Mouse (Mus musculus): ENCODE data around the gene Btaf1. TPM values are rescaled to one million over a fixed set of nuclear protein-coding genes. Genes with fewer than 3 reads are reported as not detected.
"Not testable (repeated sequence)": the region's sequence is repeated elsewhere in the genome, so short reads cannot be mapped to it uniquely, and the experiment has no call there.

Btaf1 gene
- polyA plus RNA-seq, 1 experiment from 2014 or later, result 10.1 TPM

DNA sequence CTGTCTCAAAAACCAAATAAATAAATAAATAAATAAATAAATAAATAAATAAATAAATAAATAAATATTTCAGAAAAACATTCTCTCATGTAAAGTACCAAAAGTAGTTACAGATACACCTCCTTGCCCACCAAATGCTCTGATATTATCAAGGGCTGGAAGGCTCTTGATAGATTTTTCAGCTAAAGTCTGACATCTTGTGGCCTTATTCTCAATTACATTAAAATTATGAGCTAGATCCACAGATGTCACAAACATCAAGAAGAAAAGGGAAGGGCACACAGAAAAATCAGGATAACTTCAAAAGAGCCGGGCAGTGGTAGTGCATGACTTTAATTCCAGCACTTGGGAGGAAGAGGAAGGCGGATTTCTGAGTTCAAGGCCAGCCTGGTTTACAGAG lies 3.9 kb upstream of the Btaf1 start:
- DNase-seq (ENCODE audit: low spot score), result peak; percentile 59

DNA sequence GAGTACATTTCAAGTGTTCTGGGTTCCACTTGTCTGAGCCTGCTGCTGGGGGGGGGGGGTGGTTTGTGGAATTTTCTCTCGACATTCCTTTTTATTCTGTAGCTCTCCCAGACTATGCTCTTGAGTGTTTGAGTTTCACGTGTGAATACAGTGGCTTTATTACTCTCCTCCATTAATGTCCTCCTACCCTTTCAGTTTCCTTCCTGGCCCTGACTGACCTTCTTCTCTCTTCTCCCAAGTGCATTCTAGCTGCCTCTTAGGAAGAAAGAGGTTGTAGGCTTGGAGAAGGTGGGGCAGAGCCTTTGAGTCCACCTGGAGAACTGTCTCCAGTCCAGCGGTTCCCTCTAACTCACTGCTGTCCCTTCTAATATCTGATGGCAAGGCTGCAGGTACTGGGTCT lies 2.9 kb upstream of the Btaf1 start:
- DNase-seq (ENCODE audit: low spot score), result no peak

- no peak for DNase-seq (ENCODE audit: low spot score)
These were observed 816 bp downstream of the Btaf1 start for GRCm38 (mm10) chr19:36926553-36927236.

GRCm38 (mm10) chr19:36927800-36928361 lies 2.0 kb downstream of the Btaf1 start:
- no peak for DNase-seq (ENCODE audit: low spot score)

- no peak for DNase-seq (ENCODE audit: low spot score)
These were observed 3.9 kb downstream of the Btaf1 start for GRCm38 (mm10) chr19:36929816-36930215.

- no peak for DNase-seq (ENCODE audit: low spot score)
These were observed 6.2 kb downstream of the Btaf1 start for GRCm38 (mm10) chr19:36932097-36932496.

DNA sequence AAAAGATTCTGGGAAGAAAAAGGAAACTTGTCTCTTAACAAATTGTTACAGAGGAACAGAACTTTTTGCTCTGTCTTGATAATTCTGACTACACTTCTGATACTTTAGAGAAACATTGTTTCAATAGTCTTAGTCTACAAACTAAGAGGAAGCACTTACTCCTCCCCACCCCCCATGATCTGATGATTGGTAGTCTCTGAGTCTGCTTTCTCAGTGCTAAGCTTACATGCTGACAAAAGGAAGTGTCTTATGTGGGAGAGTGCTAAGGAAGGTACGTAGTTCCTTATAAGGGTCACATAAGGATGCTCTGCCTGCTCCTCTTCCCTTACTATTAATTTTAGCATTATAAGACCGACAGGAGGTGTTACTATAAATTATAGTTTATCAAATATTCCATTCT lies 6.7 kb downstream of the Btaf1 start:
- DNase-seq (ENCODE audit: low spot score), result no peak

- DNase-seq (ENCODE audit: low spot score), result no peak
These were observed 10.4 kb downstream of the Btaf1 start for GRCm38 (mm10) chr19:36936285-36936684.

DNA sequence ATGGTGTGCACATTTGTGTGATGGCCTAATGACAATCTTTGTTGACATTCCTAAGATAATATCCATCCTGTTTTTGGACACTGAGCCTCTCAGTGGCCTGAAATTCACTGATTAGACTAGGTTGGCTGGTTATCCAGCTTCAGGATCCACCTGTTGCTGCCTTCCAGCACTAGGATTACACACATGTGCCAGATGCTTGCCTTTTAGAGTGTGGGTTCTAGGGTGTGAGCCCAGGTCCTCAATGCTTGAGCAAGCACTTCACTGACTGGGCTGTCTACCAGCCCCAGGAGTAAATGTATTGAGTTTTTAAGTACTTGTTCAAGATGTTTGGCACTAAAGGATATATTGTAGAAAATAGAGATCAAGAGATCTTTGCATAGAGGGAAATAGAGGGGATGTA lies 12.1 kb downstream of the Btaf1 start:
- DNase-seq (ENCODE audit: low spot score), result no peak

- DNase-seq (ENCODE audit: low spot score), result no peak
These were observed 14.2 kb downstream of the Btaf1 start for GRCm38 (mm10) chr19:36940064-36940463.

GRCm38 (mm10) chr19:36953637-36954206 lies 27.8 kb downstream of the Btaf1 start:
- no peak for DNase-seq (ENCODE audit: low spot score)

GRCm38 (mm10) chr19:36958331-36958730 lies 32.5 kb downstream of the Btaf1 start:
- no peak for DNase-seq (ENCODE audit: low spot score)

DNA sequence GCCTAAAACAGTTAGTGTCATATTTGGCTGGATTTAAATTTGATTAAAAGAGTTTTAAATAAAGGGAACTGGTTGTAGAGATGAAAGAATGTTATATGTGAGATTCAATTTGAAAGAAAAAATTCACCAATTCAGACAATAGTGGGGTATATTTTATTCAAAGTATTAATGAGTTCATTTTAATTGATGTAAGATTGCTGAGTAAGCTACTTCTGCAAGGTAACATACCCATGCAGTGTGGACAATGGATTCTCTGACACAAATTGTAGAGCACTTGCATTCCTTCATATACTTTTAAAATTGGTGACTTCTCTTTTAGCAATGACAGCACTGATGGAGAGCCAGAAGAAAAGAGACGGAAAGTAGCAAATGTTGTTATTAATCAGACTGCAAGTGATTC lies 35.4 kb downstream of the Btaf1 start:
- DNase-seq (ENCODE audit: low spot score), result no peak

DNA sequence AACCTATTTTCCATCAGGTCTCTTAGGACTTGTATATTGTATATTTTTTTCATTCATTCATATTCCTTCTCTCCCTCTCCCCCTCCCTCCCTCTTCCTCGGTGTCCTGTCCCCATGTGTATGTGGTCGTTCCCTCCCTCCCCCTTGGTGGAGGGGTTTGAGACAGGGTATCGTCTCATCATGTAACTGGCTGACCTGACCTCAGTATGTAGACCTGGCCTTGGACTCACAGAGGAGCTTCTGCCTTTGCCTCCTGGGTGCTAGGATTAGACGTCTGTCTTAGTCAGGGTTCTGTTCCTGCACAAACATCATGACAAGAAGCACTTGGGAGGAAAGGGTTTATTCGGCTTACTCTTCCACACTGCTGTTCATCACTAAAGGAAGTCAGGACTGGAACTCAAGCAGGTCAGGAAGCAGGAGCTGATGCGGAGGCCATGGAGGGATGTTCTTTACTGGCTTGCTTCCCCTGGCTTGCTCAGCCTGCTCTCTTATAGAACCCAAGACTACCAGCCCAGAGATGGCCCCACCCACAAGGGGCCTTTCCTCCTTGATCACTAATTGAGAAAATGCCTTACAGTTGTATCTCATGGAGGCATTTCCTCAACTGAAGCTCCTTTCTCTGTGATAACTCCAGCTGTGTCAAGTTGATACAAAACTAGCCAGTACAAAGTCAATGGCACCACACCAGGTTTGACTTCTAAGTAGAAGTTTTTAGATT lies 36.8 kb downstream of the Btaf1 start:
- DNase-seq (ENCODE audit: low spot score), result not testable (repeated sequence)

DNA sequence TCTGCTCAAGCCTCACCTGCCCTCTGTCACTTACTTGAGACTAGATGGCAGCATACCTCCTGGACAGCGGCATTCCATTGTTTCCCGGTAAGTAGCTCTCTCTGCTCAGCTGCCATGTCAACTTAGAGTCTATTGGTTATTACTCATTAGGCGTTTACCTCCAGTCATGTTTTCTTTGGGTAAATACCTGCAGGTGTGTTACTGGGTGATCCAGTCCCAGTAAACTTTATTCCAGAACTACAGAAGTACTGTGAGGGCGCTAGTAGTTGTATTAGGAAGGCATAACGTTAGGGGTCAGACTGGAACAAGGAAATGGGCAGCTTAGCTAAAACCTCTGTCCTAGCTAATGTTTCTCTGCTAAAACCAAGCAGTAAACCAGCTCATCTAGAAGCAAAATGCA lies 78.7 kb downstream of the Btaf1 start:
- DNase-seq (ENCODE audit: low spot score), result no peak

DNA sequence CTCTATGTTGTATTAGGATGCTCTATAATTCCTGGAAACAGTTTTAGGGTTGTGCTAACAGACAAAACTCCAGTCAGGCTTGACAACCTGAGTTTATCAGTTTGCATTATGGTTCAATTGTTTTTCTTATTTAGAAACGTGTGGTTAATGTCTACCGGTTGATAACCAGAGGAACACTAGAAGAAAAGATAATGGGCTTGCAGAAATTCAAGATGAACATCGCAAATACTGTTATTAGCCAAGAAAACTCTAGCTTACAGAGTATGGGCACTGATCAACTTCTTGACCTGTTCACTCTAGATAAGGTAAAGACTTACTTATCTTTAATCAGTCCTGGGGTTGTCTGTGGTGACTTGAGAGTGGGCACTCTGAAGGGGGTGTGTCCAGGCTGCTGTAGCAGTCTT lies 84.0 kb downstream of the Btaf1 start:
- no peak for DNase-seq (ENCODE audit: low spot score)

- no peak for DNase-seq (ENCODE audit: low spot score)
These were observed 87.6 kb downstream of the Btaf1 start for GRCm38 (mm10) chr19:37013461-37013860.

GRCm38 (mm10) chr19:37014173-37014939 lies 88.5 kb downstream of the Btaf1 start:
- no peak for DNase-seq (ENCODE audit: low spot score)

GRCm38 (mm10) chr19:37016890-37017289 lies 91.0 kb downstream of the Btaf1 start:
- DNase-seq (ENCODE audit: low spot score), result no peak

DNA sequence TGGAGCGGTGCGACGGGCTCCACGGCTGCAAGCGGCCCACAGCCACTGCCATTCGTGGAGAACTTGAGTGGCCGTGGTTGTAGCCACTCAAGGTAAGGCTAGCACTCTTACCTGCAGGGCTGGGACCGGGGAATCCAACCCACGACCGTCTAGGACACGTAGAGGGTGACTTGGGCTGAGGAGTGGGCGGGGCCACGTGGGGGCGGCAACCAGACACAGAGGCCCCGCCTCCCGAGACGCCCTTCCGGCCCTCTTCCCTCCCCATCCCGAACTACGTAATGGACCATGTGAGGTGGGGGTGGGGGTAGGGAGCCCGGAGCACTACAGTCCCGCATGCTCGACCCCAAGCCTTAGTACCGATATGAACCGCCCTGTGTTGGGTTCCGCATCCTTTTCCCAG lies 92.5 kb downstream of the Btaf1 start:
- DNase-seq (ENCODE audit: low spot score), result peak; percentile 80

DNA sequence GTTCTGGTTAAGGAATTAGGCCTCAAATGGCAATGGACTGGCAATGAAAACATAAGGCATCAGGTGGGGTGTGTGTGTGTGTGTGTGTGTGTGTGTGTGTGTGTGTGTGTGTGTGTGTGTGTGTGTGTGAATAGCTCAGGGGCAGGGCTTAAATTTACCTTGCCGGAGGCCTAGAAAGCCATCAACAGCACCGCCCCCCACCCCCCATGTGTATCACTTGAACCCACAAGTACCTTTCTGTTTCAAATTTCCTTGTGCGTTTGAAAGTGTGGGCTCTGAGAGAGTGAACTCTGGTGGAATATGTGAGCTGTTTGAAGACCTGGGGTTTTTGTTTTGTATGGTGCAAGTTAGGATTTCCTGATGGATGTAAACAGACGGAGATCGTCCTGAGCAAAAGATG lies 93.1 kb downstream of the Btaf1 start:
- DNase-seq (ENCODE audit: low spot score), result no peak

- DNase-seq (ENCODE audit: low spot score), result no peak
These were observed 94.7 kb downstream of the Btaf1 start for GRCm38 (mm10) chr19:37020531-37020930.
